Mouse (Mus musculus) right cerebral cortex, postnatal 4 days (tissue): ENCODE data around the gene Taf1a.

Experiments
- DNase-seq: peaks from one replicate; pipeline ENCODE4 v3.0.0-alpha.2; 2022

Taf1a gene

DNA sequence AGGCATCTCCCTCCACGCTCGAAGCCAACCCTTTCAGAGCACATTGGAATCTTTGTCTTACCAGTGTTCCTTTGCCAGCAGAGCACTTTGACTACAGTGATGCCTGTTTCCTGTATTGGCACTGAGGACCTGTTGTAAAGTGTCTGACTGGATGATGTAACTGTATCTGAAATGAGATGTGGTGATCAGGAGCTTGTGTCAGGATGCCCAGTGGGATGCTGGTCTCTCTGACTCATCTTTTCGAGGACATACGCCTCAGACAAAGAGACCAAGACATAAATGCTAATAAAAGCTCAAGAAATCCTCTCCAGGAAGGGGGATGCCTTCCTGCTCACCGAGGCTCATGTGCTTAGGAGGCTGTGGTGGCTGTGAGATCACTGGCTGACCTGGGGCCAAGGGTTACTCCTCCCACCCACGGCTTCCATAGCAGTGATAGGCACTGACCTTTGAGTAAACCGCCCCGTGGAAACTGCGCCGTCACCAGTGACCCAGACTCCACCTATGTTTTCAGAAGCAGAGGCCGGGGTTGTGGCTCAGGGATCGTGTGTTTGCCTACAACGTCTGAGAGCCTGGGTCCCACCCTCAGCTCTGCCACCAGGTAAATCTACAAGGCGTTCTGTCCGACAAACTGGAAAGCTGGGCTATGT lies 25.4 kb downstream of the Taf1a start:
- no peak for DNase-seq

DNA sequence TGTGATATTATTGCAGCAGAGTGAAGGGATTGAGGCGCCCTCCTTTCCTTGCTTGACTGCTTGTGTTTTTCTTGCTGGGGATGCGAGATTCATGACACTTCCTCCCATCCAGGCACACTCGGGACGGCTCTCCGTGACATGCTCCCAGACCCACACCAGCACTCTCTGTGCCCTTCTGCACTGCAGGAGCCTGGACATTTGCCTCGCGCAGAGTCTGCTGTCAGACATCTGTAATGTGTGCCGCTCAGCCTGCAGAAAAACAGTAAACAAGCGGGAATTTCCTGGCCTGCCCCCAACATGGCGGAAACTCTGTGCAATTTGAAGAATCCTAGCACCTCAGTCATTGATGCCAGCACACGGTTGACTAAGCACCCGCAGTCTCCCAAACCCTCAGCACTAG lies 29.1 kb downstream of the Taf1a start, which contains the start of gene Hhipl2:
Hhipl2 (plus strand) TSS at position 343 of the 400 bp plus-strand sequence.
- DNase-seq: no peak

DNA sequence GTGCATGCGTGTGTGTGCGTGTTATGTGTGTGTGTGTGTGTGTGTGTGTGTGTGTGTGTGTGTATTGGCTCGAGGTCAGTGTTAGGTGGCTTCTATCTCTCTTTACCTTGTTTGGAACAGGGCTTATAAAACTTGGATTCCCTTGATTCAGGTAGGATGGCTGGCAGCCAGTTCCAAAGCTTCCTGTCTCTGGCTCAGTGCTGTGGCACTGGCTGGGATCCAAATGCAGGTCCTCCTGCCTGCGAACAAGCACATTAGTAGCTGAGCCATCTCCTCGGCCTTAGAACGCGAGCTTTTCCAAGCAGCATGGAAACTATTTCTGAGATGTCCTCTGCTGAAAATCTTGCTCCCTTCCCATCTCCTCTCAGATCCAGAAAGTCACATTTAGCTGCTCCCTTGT lies 31.0 kb downstream of the Taf1a start:
- no peak for DNase-seq

DNA sequence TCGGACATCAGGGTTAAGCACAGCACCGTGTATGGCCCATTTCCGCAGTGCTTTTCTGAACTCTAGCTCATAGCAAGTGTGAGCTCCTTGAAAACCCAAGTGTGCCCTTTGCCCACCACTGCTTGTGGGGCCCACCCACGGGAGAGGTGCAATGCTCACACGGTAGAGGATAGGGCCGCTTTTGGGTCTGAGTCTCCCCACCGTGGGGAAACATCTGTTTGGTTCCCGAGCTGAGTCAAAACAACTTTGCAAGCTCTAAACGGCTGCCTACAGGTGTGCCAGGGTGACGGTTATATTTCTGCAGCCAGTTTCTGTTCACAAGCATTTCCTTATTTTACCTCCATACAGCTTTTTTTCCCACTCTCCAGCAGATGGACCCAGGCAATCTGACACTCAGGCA lies 31.5 kb downstream of the Taf1a start:
- no peak for DNase-seq

- DNase-seq: no peak
Measured at GRCm38 (mm10) chr1:183424100-183424499, 35.3 kb downstream of the Taf1a start.

DNA sequence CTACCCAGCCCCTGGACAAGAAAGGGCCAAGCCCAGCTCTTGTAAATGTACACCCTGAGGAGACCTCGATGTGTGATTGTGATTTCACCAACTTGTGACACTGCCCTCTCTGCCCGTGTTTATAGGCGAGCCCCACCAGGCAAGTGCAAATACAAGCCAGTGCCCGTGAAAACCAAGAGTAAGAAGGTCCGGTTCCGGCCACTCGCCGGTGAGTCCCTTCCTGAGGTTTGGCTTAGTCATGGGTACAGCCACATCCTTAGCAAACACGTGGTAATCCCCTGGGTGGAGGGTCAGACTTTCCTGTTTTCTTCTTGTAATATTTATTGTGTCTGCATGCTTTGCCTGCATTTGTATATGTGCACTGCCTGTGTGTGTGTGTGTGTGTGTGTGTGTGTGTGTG lies 46.1 kb downstream of the Taf1a start:
- DNase-seq: no peak

DNA sequence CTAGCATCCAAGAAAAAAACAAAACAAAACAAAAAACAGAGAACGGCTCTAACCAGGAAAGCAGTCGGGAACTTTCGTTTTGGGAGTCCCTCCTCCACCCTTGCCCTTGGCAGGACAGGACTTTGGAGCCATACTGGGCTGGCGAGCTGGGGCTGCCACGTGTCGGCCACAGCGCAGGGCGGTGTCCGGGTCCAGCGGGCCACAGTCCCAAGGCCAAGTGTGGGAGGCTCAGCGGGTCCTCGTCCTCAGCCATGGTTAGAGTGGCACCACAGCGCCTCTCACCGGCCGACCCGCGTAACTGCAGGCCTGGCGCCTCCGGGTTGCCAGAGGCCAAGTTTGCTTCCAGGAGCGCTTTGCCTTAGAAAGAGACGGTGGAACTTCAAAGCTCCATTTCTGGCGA lies 50.3 kb downstream of the Taf1a start:
- DNase-seq: peak; percentile 63

GRCm38 (mm10) chr1:183442015-183442774 lies 53.4 kb downstream of the Taf1a start:
- peak; percentile 83 for DNase-seq

DNA sequence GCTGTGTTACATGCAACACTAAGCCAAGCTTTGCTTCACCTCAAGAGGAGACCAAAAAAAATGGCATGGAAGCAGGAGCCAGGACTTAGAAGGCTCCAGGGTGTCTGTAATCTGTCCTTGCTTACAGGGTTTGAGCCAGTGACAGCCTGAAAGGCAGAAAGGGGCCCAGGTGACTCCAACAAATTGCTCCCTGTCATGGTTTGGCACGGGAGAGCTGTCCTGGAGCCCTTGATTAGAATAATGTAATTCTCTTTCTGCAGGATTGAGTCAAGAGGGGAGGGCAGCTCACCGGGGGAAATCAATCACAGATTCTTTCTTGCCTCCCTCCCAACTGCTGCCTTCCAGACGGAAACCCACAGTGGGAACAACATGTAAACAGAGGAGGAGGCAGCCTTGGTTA lies 64.3 kb downstream of the Taf1a start:
- DNase-seq: no peak
